Mouse (Mus musculus) lung, adult 2 months (tissue): ENCODE measurements at regions not wholly inside any gene's neighbourhood (a gene's known extent, or its start where the extent isn't known, plus 50 kb on each side); places are given as distances from the start of the nearest gene placed in this dataset.

Experiments
- CTCF ChIP-seq: fragments of 200-500 bp; IDR thresholded peaks from 2 replicates; pipeline ENCODE4 v1.5.1; 2011; ENCODE audit warnings: mild to moderate bottlenecking, low read length, control low read depth; ENCODE audit not compliant: insufficient read depth
- POLR2A ChIP-seq: fragments of 200-500 bp; IDR thresholded peaks from 2 replicates; pipeline ENCODE4 v1.6.1; 2011; ENCODE audit warnings: low read depth, mild to moderate bottlenecking, control low read depth, low read length, borderline replicate concordance; ENCODE audit errors: extremely low read depth

DNA sequence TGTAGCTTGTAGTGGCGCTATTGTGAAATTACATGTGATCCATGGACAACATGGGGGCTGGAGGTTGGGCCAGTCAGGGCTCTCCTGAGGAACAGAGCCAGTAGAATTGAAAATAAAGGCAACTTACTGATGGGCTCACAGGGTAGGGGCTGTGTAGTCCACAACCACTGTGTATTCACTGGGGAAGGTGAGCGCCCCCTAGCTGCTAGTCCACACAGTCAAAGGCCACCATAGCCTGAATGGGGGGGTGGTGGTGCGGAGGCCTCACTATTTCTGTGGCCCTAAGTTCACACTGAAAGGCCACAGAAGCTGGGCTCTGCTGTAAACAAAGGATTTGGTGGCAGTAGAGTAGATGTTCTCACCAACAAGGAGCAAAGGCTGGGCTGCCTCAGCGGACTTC, 636.8 kb upstream of the 3110018I06Rik start:
- TF ChIP-seq CTCF (no peak), POLR2A (no peak)
